Mouse (Mus musculus) adrenal gland, postnatal 25 days (tissue): ENCODE data around the gene Flnc. TPM values are rescaled to one million over a fixed set of nuclear protein-coding genes. Genes with fewer than 3 reads are reported as not detected.

Experiments used
- DNase-seq: peaks from one replicate; pipeline ENCODE4 v3.0.0; 2021; ENCODE audit warnings: mixed read lengths
- total RNA-seq: library from RNA; stranded (reverse); gene quantifications from 2 replicates; pipeline ENCODE4 v1.2.3, GENCODE M21; 2021

Flnc gene
- total RNA-seq, 1 experiment from 2014 or later: 1.8 TPM

DNA sequence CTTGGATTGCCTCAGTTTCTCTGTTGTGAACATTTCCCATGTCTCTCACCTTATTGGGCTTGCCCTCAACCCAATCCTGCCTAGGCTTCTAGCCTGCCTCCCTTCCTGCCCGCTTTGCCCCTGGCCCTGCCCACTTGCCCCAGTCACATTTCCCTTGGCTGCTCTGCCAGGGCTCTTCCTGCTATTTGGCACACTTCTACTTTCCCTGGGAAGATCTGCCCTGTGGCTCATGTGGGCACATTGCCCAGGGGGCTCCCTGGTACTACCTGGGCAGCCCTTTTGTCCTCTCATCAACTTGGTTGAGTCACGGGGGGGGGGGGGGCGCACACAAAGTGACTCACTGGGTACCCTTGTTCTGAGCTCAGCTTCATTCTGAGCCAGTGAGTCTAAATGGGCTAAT is 900 bp upstream of the Flnc start:
- no peak for DNase-seq

DNA sequence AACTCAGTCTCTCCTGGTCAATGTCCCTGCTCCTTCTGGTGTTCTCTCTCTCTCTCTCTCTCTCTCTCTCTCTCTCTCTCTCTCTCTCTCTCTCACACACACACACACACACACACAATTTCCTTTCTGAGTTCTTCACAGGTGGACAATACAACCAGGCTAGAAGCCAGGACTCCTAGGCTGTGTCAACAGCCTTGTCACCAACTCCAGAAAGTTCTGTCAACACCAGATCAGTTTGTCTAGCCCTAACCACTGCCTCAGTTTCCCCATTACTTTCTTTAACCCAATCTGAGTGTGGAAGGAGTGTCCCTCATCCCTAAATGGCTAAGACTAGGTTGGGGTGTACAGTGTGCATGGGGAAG is 399 bp upstream of the Flnc start:
- DNase-seq: no peak

DNA sequence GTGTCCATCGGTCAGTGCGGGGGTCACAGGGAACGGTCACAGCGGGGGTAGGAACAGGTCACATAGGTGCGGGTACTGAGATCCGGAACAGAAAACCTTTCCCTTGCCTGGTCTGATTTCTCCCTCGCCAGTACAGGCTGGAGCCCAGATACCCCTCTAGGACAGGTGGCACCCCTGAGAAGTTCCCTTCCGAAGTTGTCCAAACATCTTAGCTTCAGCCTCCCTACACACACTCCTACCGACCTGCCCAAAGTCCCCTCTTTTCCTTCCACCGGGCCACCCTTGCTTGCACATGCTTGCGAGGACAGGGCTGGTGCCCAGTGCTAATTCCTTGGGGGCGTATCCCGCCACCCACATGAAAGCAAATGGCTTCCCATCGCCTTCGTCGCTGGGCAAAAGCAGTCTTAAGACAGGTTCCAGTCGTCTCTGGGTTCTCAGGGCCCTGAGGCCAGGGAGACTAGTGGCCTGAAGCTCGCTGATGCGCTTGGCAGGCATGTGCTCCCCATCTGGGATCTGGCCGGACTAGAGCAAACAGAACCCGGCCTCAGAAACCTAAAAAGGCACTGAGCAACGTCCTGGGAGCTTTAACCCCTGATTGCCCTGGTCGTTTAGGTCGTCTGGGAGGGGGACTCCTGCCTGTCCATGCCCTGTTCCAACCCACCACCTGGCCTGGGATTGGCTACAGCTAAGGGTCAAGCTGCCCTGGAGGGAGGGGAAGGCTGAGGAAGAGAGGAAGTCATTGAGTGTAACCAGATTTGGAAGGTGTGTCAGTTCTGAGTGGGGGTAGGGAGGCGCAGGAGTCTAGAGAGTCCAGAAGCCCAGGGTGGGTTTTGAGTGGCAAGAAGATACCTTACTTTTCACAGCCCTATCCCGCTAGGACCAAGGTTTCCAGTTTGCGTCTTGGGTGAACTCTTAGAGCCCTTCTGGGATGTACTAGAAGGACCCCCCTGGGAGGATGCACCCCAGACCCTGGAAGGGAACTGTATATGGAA is 1.0 kb downstream of the Flnc start:
- DNase-seq: no peak

DNA sequence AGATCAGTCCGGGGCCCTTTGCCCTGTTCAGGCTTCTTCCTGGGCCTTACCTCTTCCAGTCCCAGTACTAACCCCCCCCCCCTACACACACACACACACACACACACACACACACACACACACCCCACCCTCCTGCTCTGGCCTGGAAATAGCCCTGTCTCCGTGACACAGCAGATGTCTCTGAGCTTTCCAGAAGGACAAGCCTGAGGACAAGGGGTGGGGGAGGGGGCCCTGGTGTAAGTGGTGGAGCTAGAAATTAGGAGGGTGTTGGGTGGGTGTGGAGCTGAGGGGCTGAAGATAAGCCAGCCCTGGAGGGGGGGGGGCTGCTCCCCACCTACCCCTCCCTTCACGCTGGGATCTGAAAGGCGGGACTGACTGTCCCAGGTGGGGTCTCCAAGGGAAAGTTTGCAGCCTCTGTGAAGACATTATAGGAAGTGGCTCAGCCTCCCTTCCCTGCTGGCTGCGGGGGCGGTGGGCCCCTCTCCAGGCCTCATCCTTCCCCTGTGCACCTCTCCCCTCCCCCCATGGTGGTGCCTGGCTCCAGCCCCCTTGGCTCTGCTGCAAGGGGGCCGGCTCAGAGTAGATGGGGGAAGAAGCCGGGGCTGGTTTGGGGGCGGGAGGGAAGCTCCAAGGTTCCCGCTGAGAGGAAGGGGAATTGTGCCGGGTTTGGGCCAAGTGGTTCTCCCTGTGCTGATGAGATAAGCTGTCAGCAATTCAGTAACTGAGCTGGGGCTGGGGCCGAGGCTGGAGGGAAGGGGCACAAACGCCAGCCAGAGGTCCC is 2.0 kb downstream of the Flnc start:
- no peak for DNase-seq

DNA sequence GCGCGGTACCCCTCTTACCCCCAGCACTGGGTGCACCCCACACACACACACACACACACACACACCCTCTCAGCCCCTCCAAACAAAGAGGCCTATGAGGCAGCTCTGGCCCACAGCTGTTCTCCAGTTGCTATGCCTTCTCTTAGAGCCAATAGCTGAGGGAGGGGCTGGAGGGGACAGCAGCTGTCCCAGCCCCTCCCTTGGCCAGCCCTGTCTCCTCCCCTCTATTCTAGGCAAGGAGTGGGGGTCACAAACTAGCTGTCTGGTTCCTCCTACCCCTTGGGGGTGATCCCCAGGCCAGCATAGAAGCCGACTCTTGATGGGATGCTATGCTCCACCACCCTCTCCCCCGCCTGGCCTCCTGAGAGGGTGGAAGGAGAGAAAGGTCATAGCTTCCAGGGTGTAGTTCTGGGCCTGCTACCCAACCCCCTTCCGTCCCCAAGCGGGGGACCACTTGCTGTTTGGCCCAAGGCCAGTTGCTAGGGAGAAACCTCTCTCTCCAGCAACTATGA is 2.9 kb downstream of the Flnc start:
- no peak for DNase-seq

DNA sequence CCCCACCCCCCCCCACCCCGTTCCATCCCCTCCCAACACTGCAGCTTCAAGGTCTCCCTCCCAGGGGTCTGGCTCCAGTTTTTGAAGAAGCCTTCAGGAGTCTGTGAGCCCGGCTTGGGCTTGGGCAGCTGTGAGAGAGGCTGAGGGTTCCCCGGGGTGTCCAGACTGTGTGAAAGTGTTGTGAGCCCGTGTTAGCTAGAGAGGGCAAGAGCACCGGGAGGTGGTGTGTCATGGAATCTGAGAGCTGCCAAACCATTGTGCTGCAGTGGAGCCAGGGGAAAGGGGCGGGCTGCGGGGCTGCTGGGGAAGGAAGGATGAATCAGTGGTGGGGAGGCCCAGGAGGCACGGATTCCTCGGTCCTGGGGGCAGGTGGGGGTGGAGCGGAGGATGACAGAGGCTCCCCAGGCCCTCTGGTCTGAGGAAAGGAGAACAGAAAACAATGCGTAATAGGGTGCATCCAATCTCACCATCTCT is 3.4 kb downstream of the Flnc start:
- DNase-seq: peak; percentile 34

DNA sequence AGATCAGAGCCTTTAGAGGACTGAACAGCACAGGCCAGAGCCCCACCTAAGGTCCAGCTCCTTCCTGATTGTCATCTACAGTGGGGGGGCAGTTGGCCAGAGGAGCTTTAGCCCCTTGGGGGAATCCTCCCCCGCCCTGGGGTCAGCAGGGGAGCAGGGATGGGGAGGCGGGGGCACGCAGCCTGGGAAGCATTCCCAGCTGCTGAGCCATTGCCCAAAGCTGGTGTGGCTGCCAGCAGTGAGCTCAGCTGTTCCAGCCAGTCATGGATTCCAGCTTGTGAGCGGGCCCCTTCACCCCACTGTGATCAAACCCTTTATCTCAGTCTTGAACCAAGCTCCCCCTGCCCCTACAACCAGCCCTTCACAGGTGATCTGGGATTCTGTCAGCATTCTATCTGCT is 6.2 kb downstream of the Flnc start:
- no peak for DNase-seq

DNA sequence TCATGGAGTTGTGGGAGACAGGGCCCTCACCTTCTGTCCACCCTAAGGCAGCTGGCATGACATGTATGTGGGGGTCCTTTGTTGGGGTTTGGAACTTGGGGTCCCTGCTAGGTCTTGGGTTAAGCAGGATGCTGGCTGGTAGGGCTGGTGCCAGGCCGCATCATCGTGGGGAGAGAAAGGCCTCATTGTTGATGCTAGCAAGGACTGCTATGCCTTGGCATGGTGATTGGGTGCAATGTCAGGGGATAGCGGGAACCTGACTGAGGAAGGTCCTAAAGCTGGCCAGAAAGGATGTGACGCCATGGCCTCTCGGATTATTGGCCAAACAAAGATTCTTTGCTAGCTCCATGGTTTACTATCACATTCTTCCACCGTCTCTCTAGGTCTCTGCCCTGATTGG is 6.7 kb downstream of the Flnc start:
- DNase-seq: no peak

DNA sequence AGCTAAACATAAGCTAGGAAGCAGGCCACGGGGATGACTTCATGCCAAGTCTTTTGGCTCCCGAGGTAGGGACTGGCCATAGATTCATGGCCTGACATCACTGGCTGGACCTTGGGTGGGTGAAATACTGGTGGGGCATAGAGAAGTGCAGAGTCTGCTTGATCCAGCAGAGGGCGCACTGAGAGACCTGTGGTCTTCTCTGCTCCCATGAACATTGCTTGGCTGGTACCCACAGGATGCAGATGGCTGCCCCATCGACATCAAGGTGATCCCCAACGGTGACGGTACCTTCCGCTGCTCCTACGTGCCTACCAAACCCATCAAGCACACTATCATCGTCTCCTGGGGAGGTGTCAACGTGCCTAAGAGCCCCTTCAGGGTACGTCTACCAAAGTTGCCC is 11.7 kb downstream of the Flnc start:
- peak; percentile 46 for DNase-seq

DNA sequence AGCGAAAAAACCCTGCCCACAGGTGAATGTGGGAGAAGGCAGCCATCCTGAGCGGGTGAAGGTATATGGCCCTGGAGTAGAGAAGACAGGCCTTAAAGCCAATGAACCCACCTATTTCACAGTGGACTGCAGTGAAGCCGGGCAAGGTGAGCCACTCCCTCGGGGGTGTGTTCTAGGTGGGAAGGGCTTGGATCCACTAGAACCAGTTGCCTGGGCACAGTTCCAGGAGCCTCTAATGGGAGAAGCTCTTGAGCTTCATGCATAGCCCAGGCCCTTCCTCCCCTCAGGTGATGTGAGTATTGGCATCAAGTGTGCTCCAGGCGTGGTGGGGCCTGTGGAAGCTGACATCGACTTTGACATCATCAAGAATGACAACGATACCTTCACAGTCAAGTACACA is 12.3 kb downstream of the Flnc start:
- no peak for DNase-seq

DNA sequence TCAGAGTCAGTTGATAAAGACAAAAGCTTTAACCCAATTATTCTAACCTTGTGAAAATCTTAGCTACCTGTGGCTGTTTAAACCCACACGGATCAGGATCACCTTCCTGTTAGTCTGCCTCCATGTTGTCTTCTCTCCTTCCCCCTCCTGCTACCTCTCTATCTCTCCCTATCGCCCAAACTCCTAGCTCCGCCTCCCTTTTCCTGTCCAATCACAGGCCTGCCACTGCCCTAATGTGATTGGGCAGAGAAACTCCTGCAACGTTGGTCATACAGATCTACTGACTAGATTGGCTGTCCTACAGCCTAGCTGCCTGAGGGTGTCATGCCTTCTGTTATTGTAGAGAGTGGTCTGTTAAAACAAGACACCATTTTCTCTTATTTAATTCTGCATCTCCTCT is 16.8 kb downstream of the Flnc start:
- DNase-seq: no peak

DNA sequence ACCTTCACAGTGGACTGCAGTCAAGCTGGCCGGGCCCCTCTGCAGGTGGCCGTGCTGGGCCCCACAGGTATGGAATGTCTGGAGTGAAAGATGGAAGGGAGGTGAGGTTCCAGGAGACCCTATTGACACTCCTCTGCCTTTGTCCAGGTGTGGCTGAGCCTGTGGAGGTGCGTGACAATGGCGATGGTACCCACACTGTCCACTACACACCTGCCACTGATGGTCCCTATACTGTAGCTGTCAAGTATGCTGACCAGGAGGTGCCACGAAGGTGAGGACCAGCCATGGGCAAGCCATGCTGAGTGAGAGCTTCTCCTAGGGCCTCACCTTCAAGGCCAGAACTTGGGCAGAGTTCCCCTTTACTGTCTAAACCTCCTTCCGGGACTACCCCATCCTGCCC is 17.6 kb downstream of the Flnc start:
- no peak for DNase-seq

DNA sequence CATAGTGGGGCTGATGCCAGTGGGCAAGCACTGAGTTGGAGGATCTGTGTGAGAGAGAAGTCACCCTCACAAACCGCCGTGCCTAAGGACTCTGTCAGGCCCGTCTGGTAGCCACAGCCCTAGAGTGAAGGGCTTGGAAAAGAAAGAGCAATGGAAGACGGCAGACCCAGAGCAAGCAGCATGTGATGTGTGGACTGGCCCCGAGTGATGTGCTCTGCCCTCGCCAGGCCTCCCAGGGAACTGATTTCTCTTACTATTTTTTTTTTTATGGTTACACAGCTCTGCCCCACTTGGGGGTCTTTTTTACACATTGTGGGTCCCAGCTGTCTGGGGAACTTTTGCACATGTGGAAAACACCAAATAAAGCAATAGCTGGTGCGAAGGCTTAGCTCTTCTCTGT is 28.4 kb downstream of the Flnc start:
- DNase-seq: no peak

DNA sequence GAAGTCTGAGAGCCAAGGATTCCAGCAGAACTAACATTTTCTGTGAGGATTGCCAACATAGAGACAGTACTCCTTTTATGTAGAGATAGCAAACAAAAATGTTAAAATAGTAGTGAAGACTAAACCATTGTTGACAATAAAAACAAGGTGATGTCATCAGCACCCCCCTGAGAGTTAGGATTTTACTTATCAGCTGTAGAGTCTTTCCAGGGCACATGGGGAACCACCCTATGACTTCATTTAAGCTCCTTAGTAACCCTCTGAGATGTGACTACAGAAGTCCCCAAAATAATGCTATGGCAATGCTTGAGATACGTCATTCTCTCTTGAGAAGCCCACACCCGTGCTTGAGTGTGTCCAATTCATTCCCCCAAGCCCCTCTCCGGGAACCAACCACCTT is 30.3 kb downstream of the Flnc start:
- no peak for DNase-seq

DNA sequence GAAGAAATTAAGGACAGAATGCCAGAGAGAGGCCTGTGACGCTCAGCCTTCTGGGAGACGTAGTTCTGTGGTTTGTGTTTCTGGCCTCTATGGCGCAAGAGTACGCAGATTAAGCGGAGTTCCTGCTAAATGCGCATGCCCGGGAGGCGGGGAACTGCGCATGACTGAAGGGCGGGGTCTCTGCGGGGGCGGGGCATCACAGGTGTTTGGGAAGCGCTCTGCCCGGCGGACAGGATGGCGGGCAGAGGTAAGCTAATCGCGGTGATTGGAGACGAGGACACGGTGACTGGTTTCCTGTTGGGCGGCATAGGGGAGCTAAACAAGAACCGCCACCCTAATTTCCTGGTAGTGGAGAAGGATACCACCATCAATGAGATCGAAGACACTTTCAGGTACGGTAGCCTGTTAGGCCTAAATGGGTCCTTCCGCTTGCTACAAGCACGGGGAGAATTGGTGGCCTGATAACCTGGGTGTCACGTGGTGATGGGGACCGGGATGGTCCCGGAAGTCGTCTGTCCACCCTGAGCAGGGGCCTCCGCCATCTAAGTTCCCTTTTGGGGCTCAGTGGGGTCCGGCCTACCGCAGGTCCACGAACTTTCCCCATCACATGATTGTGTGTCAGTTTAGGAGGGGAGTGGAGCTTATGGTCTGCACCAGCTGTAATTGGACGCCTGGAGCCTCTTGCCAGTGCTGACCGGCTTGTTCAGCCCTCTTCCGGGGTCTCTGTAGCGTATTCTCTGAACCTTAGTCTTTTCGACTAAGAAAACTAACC is 34.7 kb downstream of the Flnc start, which contains the start of gene Atp6v1f:
Gene Atp6v1f, plus strand, starts transcription at position 136 of the 772 bp plus-strand sequence.
- DNase-seq: peak; percentile 93

DNA sequence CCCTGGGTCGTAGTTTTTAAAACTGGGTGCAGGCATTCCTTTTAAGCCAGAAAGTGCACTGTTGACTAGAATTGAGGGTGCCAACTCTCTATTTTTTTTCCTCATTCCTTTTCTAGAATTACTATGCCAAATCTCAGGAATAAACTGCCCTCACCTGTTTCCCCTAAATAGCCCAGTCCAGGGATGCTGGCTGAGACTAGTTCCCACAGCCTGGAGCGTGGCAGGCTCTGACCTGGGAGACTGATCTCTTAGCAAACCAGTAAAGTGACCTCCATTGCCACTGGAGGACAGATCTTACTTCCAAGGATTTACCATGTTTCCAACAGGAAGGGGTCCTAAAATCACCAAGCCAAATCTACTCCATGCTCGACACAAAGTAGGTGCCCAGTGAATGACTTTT is 35.8 kb downstream of the Flnc start:
- no peak for DNase-seq

DNA sequence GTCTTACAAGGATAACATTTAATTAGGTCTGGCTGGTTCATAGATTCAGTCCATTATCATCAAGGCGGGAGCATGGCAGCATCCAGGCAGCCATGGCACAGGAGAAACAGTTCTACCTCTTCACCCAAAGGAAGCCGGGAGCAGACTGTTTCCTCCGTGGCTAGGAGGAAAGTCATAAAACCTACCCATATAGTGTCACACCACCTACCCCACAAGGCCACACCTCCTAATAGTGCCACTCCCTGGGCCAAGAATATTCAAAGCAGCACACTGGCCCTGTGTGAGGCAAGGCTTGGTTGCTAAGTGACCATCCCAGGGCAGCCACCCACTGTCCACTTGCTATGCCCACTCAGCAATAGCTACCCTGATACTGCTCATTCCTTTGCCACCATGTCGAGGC is 38.1 kb downstream of the Flnc start, which contains the start of gene Atp6v1fnb:
Gene Atp6v1fnb, plus strand, starts transcription at position 301 of the 400 bp plus-strand sequence.
- DNase-seq: no peak

DNA sequence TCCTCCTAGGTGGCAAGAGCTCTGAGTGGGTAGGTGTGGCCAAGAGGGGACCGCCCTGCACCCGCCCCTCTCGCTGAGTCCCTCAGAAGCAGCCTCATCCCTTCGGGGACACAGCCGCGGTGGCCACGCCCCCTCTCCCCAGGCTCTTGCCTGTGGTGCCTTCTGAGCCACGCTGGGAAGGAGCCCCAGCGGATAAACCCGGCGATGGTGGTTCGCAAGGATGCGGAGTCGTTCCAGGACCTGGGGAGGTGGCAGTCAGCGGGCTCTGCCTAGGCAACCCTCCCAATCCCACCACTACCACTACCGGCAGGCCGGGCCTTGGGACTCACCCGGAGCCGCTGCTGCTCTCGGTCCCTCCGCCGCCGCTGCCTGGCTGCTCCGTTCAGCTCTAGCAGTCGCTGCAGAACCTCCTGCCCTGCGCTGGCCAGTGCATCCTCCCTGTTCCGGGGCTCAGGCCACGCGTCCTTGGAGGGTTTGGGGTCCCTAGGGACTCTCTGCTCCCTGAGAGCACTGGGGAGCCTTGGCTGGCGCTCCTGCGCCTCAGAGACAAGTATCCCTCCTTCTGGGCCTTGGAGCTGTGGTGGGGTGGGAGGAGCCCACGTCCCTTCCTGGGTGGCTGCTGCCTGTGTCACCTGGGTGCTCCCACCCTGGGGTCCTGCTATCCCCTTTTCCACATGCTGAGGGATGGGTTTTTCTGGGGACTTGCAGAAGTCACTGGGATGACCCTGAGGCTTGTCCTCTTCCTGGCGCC is 41.1 kb downstream of the Flnc start:
- DNase-seq: peak; percentile 90

DNA sequence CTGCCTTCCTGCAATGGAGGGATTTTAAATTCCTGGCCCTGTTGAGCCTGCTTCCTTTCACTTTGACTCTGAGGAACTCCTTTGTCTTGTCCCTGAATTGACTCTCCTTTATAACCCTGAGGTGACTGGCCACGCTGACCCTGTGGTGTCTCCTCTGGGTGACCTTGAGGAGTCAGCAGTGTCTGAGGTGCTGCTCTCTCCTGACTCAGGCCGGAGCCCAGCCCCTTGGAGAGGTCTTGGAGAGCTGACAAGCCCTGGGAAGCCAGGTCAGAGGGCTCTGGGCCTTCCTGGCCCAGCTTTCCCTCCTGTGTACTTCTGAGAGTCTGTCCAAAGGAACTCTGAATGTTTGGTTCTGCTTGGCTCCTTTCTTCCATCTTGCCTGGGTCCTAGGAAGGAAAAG is 41.7 kb downstream of the Flnc start:
- DNase-seq: peak; percentile 23

DNA sequence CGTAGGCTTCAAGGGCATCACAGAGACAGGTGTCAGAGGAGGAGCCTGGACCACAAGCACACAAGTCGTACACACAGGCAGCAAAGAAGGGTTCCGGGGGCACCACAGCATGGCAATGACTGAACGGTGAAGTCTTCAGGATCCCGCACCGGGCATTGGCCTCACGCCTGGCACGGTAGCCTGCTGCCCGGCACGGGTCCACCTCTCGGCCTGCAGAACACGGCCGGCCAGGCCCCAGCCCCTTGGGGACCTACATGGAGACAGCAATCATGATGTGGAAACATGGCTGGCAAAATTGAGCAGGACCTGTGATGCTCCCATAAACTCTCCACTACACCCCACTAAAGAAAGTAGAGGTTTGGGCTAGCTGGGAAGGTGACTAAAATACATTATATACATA is 49.6 kb downstream of the Flnc start:
- DNase-seq: no peak
